Mouse (Mus musculus): ENCODE results near the gene Aldh1a2.

GRCm38 (mm10) chr9:71198826-71199225 lies 16.8 kb upstream of the Aldh1a2 start:
- no peak for TF ChIP-seq CTCF (IDR thresholded peaks at IDR 0.05; ENCODE audit: control insufficient read depth, insufficient read depth, insufficient read length)
- TF ChIP-seq CEBPB (IDR thresholded peaks at IDR 0.05; ENCODE audit: low read depth): no peak
- TF ChIP-seq MYOD1 (IDR thresholded peaks at IDR 0.05; ENCODE audit: control insufficient read depth, insufficient read length, low read depth): no peak
- no peak for TF ChIP-seq MYOG (IDR thresholded peaks at IDR 0.05; ENCODE audit: control insufficient read depth, extremely low read depth, insufficient read length)
- TF ChIP-seq USF1 (IDR thresholded peaks at IDR 0.05; ENCODE audit: low read depth): no peak
- no peak for TF ChIP-seq MAX (IDR thresholded peaks at IDR 0.05)
- no peak for TF ChIP-seq FOSL1 (IDR thresholded peaks at IDR 0.05; ENCODE audit: insufficient read depth, low read length, poor library complexity, severe bottlenecking)

Data from C2C12 (cell line).